Mouse (Mus musculus): ENCODE data around the gene Zdhhc21.

The Zdhhc21 gene

GRCm38 (mm10) chr4:82762430-82763119 lies 97.2 kb downstream of the Zdhhc21 start:
- DNase-seq, result no peak

DNA sequence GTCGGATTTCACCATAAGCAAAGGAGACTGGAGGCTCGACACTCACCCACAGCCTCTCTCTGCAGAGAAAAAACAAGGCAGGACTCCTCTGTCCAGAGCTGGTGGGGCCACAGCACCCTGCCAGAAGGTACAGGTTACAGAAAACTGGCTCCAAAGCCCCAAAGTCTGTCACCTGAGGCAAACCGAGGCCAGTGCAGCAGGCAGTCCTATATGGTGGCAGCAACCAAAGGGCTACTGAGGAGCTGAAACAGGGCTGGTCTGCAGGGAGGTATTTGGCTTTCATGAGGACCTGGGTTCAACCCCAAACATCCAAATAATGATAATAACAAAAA lies 103.5 kb downstream of the Zdhhc21 start:
- no peak for DNase-seq

DNA sequence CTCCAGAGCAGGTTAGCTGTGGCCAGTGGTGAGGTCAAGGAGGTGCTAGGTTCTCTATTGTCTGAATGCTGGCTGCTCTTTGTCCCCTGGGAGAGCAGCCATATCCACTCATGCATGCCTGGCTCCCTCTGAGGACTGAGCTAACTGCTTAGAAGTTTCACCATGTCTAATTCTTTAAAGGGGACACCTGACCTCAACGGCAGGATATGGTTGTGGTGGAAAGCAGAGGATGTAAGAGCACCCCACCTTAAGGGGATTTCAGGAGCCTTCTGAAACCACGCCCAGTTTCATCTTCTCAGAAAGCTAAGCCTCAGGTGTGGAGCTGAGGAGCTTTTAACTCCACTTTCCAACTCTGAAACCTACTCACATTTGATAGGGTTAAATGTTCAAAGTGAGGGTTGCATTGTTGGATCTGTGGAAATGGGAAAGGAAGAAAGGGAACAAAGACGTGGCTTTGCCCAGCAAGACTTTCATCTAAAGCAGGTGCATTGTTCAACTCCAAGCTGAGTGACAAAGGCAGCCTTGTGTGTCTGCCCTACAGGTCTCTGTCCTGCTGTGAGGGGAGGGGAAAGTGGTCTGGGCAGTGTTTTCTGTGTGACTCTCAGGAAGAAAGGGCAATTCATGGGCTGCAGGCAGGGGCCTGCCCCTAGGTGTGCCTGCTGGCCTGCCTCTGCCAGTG lies 104.0 kb downstream of the Zdhhc21 start:
- no peak for DNase-seq

All from thymus, adult 18-20 months (tissue).